Mouse (Mus musculus) frontal cortex, postnatal 14 days (tissue): Measurements from ENCODE around the gene Nrxn3.

Experiments used
- DNase-seq, 2 experiments: peaks; one replicate each; pipeline ENCODE4 v3.0.0; 2022; ENCODE audit warnings: low spot score in 2 of 2

The Nrxn3 gene

GRCm38 (mm10) chr12:90281236-90281635 is 1558.6 kb downstream of the Nrxn3 start:
- DNase-seq: no peak

GRCm38 (mm10) chr12:90283022-90283421 is 1560.3 kb downstream of the Nrxn3 start:
- DNase-seq: no peak

- DNase-seq: no peak
These were observed 1580.0 kb downstream of the Nrxn3 start for GRCm38 (mm10) chr12:90302671-90303070.

GRCm38 (mm10) chr12:90331806-90332205 is 1609.1 kb downstream of the Nrxn3 start:
- no peak for DNase-seq

- no peak for DNase-seq
These were observed 1609.8 kb downstream of the Nrxn3 start for GRCm38 (mm10) chr12:90332459-90332858.

- no peak for DNase-seq
These were observed 1615.0 kb downstream of the Nrxn3 start for GRCm38 (mm10) chr12:90337496-90338228.

- no peak for DNase-seq
These were observed 1615.5 kb downstream of the Nrxn3 start for GRCm38 (mm10) chr12:90338229-90338557.
